Mouse (Mus musculus): ENCODE measurements around the gene Wfikkn2.

Wfikkn2 gene

GRCm38 (mm10) chr11:94189579-94189978, 56.2 kb downstream of the Wfikkn2 start:
- DNase-seq: no peak
